Mouse (Mus musculus): ENCODE results near the gene S1pr4.

DNA sequence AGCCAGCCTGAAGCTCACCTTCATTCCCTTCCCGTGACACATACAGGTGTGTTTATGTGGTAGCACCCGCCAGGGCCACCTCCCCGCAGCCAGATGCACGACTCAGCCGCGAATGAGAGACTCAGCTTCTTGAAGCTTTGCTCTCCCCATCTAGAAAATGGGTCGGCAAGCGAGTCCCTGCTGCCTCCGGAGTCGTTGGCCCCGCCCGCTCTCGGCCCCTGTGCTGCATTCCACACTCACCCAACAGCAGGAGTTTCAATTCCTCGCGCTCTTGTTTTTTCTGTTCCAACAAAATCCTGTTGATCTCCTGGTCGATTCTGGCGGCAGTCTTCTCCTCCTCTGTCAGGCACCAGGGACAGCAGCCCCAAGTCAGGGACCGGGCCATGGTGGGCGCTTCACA is 23.6 kb upstream of the S1pr4 start:
- TF ChIP-seq CTCF (IDR thresholded peaks at IDR 0.05; ENCODE audit: borderline replicate concordance, control insufficient read depth, extremely low read depth, insufficient read depth, low read length, poor library complexity) (no peak), POLR2A (IDR thresholded peaks at IDR 0.05; ENCODE audit: control insufficient read depth, extremely low read depth, insufficient read depth, low read length, poor library complexity) (no peak)
